Mouse (Mus musculus): ENCODE results near the gene Prr22. TPM values are rescaled to one million over a fixed set of nuclear protein-coding genes. Genes with fewer than 3 reads are reported as not detected.
A peak's percentile ranks its signal among the peaks of the same experiment; 100 is the strongest.

Gene Prr22
- total and polyA plus RNA-seq, 3 experiments: 0.11 to 2.0 (median 0.29) TPM

- Histone ChIP-seq H3K27ac (no peak overlapping the region), H3K27me3 (ENCODE audit: control insufficient read depth, insufficient read depth, low read length) (no peaks in the 10 kb centered on the region), H3K4me1 (ENCODE audit: control insufficient read depth, insufficient read depth, low read length) (peaks cover 14% of the 10 kb centered on the region), H3K79me2 (replicated peaks; ENCODE audit: control insufficient read depth, insufficient read depth, low read length) (no peaks in the 10 kb centered on the region), H3K4me3 (no peak overlapping the region), H3K36me3 (ENCODE audit: control insufficient read depth, insufficient read depth, low read length) (no peaks in the 10 kb centered on the region), H3K9ac (ENCODE audit: low read depth, low read length) (no peak overlapping the region)
- intact Hi-C loops (cut with DNase I): loop anchor here (5.0 kb wide), 1 partner anchor 65 kb away; the partner anchor contains the start of gene Rfx2
- 97% methylated on average over 27 of the region's 27 CpGs for WGBS
- DNase-seq: no peak
- TF ChIP-seq EP300 (IDR thresholded peaks at IDR 0.05; ENCODE audit: insufficient read depth, low read depth, low read length): no peak
- TF ChIP-seq POLR2A (IDR thresholded peaks at IDR 0.05; ENCODE audit: insufficient read depth, low read depth, low read length): no peak
- TF ChIP-seq CTCF (IDR thresholded peaks at IDR 0.05): no peak
Observed at GRCm38 (mm10) chr17:56766631-56767405, 3.2 kb upstream of the Prr22 start.

- no peaks in the 10 kb centered on the region for H3K36me3 ChIP-seq (ENCODE audit: control insufficient read depth, insufficient read depth, low read length)
Observed at GRCm38 (mm10) chr17:56767531-56768135, 2.4 kb upstream of the Prr22 start.

GRCm38 (mm10) chr17:56768941-56769340 lies 1.1 kb upstream of the Prr22 start:
- no peaks in the 10 kb centered on the region for H3K36me3 ChIP-seq (ENCODE audit: control insufficient read depth, insufficient read depth, low read length)
- intact Hi-C loops (cut with DNase I): loop anchor here (5.0 kb wide), 1 partner anchor 63 kb away; the partner anchor contains the start of gene Rfx2
- peaks cover 4% of the 10 kb centered on the region; the same call in 1 of the 2 replicates for H3K4me1 ChIP-seq (ENCODE audit: control insufficient read depth, insufficient read depth, low read length)
- H3K27me3 ChIP-seq (ENCODE audit: control insufficient read depth, insufficient read depth, low read length): no peaks in the 10 kb centered on the region
- H3K4me3 ChIP-seq: no peak overlapping the region
- no peak for DNase-seq
- no peak overlapping the region for H3K27ac ChIP-seq
- 92% methylated on average over 11 of the region's 11 CpGs for WGBS
- H3K79me2 ChIP-seq (replicated peaks; ENCODE audit: control insufficient read depth, insufficient read depth, low read length): no peaks in the 10 kb centered on the region
- no peak overlapping the region for H3K9ac ChIP-seq (ENCODE audit: low read depth, low read length)
- TF ChIP-seq POLR2A (IDR thresholded peaks at IDR 0.05; ENCODE audit: insufficient read depth, low read depth, low read length) (no peak), CTCF (IDR thresholded peaks at IDR 0.05) (no peak), EP300 (IDR thresholded peaks at IDR 0.05; ENCODE audit: insufficient read depth, low read depth, low read length) (no peak)

More at GRCm38 (mm10) chr17:56767531-56768135, 2.4 kb upstream of the Prr22 start:
- no peak for TF ChIP-seq EP300 (IDR thresholded peaks at IDR 0.05; ENCODE audit: insufficient read depth, low read depth, low read length)
- TF ChIP-seq POLR2A (IDR thresholded peaks at IDR 0.05; ENCODE audit: insufficient read depth, low read depth, low read length): no peak
- TF ChIP-seq CTCF (IDR thresholded peaks at IDR 0.05): no peak
- no peak for DNase-seq
- no peaks in the 10 kb centered on the region for H3K27me3 ChIP-seq (ENCODE audit: control insufficient read depth, insufficient read depth, low read length)
- H3K27ac ChIP-seq: no peak overlapping the region
- peaks cover 12% of the 10 kb centered on the region for H3K4me1 ChIP-seq (ENCODE audit: control insufficient read depth, insufficient read depth, low read length)
- intact Hi-C loops (cut with DNase I): loop anchor here (5.0 kb wide), 1 partner anchor 65 kb away; the partner anchor contains the start of gene Rfx2
- H3K9ac ChIP-seq (ENCODE audit: low read depth, low read length): no peak overlapping the region
- WGBS: 89% methylated on average over 29 of the region's 29 CpGs
- no peaks in the 10 kb centered on the region for H3K79me2 ChIP-seq (replicated peaks; ENCODE audit: control insufficient read depth, insufficient read depth, low read length)
- H3K4me3 ChIP-seq: no peak overlapping the region

GRCm38 (mm10) chr17:56777568-56777967 lies 7.5 kb downstream of the Prr22 start:
- 94% methylated on average over 11 of the region's 11 CpGs for WGBS
- no peak for DNase-seq

GRCm38 (mm10) chr17:56778779-56779362 lies 8.8 kb downstream of the Prr22 start:
- no peak overlapping the region for H3K27ac ChIP-seq
- 28% methylated on average over 3 of the region's 3 CpGs for WGBS
- no peaks in the 10 kb centered on the region for H3K27me3 ChIP-seq (ENCODE audit: control insufficient read depth, insufficient read depth, low read length)
- H3K79me2 ChIP-seq (replicated peaks; ENCODE audit: control insufficient read depth, insufficient read depth, low read length): no peaks in the 10 kb centered on the region
- intact Hi-C loops (cut with DNase I): no loop called here
- H3K36me3 ChIP-seq (ENCODE audit: control insufficient read depth, insufficient read depth, low read length): no peaks in the 10 kb centered on the region
- peak in 1 of 2 experiments; percentile 42 for DNase-seq
- 0 out of 2 replicates have a peak, but pooled peaks cover 3% of the 10 kb centered on the region for H3K4me1 ChIP-seq (ENCODE audit: control insufficient read depth, insufficient read depth, low read length)
- no peak overlapping the region for H3K9ac ChIP-seq (ENCODE audit: low read depth, low read length)
- no peak overlapping the region for H3K4me3 ChIP-seq
- TF ChIP-seq CTCF (IDR thresholded peaks at IDR 0.05) (no peak), EP300 (IDR thresholded peaks at IDR 0.05; ENCODE audit: insufficient read depth, low read depth, low read length) (0 out of 2 replicates have a peak, but pooled peaks have one; percentile 17)

More at GRCm38 (mm10) chr17:56777568-56777967, 7.5 kb downstream of the Prr22 start:
- Histone ChIP-seq H3K9ac (ENCODE audit: low read depth, low read length) (no peak overlapping the region), H3K4me3 (no peak overlapping the region), H3K27me3 (ENCODE audit: control insufficient read depth, insufficient read depth, low read length) (no peaks in the 10 kb centered on the region), H3K4me1 (ENCODE audit: control insufficient read depth, insufficient read depth, low read length) (0 out of 2 replicates have a peak, but pooled peaks cover 3% of the 10 kb centered on the region), H3K27ac (no peak overlapping the region), H3K79me2 (replicated peaks; ENCODE audit: control insufficient read depth, insufficient read depth, low read length) (no peaks in the 10 kb centered on the region), H3K36me3 (ENCODE audit: control insufficient read depth, insufficient read depth, low read length) (no peaks in the 10 kb centered on the region)
- no peak for TF ChIP-seq EP300 (IDR thresholded peaks at IDR 0.05; ENCODE audit: insufficient read depth, low read depth, low read length)
- TF ChIP-seq CTCF (IDR thresholded peaks at IDR 0.05): peak; percentile 49
- no peak for TF ChIP-seq POLR2A (IDR thresholded peaks at IDR 0.05; ENCODE audit: insufficient read depth, low read depth, low read length)
- intact Hi-C loops (cut with DNase I): no loop called here
